Mouse (Mus musculus): Measurements from ENCODE around the gene Rwdd2a. TPM values are rescaled to one million over a fixed set of nuclear protein-coding genes. Genes with fewer than 3 reads are reported as not detected.

The Rwdd2a gene
- polyA plus RNA-seq (2014; fragmentation: Nextera tagmentation; extraction: Ambion mirVana): 2.6 and 4.1 TPM in 2 replicates

DNA sequence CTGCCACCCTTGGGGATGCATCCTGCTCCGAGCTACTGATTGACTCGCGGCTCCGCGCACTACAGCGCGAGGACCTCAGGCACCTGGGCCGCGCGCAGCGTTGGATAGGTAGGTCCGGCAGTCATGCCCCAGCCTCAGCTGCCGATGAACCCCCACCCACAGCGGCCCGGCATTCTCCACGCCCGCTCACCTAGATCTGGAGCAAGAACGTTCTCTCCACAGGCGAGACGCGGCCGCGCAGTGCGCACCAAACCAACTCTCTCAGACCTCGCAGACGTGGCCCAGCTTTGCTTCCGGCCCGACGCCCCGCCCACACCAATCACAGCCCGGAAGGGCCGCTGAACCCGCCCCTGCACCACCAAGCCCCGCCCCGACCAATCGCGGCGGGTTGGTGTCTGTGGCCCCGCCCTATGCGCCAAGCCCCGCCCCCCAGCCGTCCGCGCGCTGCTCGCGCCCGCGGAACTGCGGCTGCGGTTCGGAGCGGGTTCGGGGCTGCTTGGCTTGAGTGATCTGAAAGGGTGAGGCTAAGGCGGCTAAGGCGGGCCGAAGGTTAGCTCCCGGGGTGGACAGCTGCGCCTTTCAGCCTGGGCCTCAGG is at the start of gene Rwdd2a, which contains the start of gene Pgm3:
Gene Rwdd2a, plus strand, starts transcription at position 452 of the 596 bp plus-strand sequence.
Gene Pgm3, minus strand, starts transcription at position 303 of the 596 bp plus-strand sequence.
- Histone ChIP-seq H3K9ac (replicated peaks; ENCODE audit: low read depth, low read length) (peak within 1 kb of the TSS; percentile 46), H3K4me2 (replicated peaks; ENCODE audit: low read depth, low read length) (peak within 1 kb of the TSS; percentile 91), H3K36me3 (ENCODE audit: control insufficient read depth, insufficient read depth, low read length) (peaks cover 15% of the 10 kb centered on the region; the same call in 1 of the 2 replicates), H3K27me3 (ENCODE audit: control insufficient read depth, insufficient read depth, low read length) (no peaks in the 10 kb centered on the region), H3K4me1 (ENCODE audit: control insufficient read depth, insufficient read depth, low read length) (peaks cover 7% of the 10 kb centered on the region; the same call in 1 of the 2 replicates), H3K4me3 (ENCODE audit: low read depth, low read length) (peak within 1 kb of the TSS; percentile 68), H3K27ac (ENCODE audit: low read length) (peak within 1 kb of the TSS; percentile 52; the same call in 1 of the 2 replicates), H3K9me3 (ENCODE audit: control insufficient read depth, low read depth, low read length) (no peaks in the 10 kb centered on the region)
- peak; percentile 96 for ATAC-seq (ENCODE audit: insufficient number of reproducible peaks, insufficient read depth, low FRiP score, low read depth)
- under 1% methylated on average over 58 of the region's 59 CpGs for WGBS

- Histone ChIP-seq H3K4me1 (ENCODE audit: control insufficient read depth, insufficient read depth, low read length) (no peaks in the 10 kb centered on the region), H3K4me2 (replicated peaks; ENCODE audit: low read depth, low read length) (no peak overlapping the region), H3K27ac (ENCODE audit: low read length) (no peak overlapping the region), H3K27me3 (ENCODE audit: control insufficient read depth, insufficient read depth, low read length) (no peaks in the 10 kb centered on the region), H3K9ac (replicated peaks; ENCODE audit: low read depth, low read length) (no peak overlapping the region), H3K36me3 (ENCODE audit: control insufficient read depth, insufficient read depth, low read length) (peaks cover 17% of the 10 kb centered on the region), H3K9me3 (ENCODE audit: control insufficient read depth, low read depth, low read length) (no peaks in the 10 kb centered on the region), H3K4me3 (ENCODE audit: low read depth, low read length) (no peak overlapping the region)
- no peak for ATAC-seq (ENCODE audit: insufficient number of reproducible peaks, insufficient read depth, low FRiP score, low read depth)
These were observed 49.5 kb upstream of the Rwdd2a start for GRCm38 (mm10) chr9:86522335-86522734.

- H3K4me1 ChIP-seq (ENCODE audit: control insufficient read depth, insufficient read depth, low read length): no peaks in the 10 kb centered on the region
- H3K9ac ChIP-seq (replicated peaks; ENCODE audit: low read depth, low read length): no peak overlapping the region
- H3K4me3 ChIP-seq (ENCODE audit: low read depth, low read length): no peak overlapping the region
- no peak for ATAC-seq (ENCODE audit: insufficient number of reproducible peaks, insufficient read depth, low FRiP score, low read depth)
- no peaks in the 10 kb centered on the region for H3K9me3 ChIP-seq (ENCODE audit: control insufficient read depth, low read depth, low read length)
- 63% methylated on average over 2 of the region's 2 CpGs for WGBS
- H3K27ac ChIP-seq (ENCODE audit: low read length): no peak overlapping the region
- no peak overlapping the region for H3K4me2 ChIP-seq (replicated peaks; ENCODE audit: low read depth, low read length)
- peaks cover 10% of the 10 kb centered on the region for H3K36me3 ChIP-seq (ENCODE audit: control insufficient read depth, insufficient read depth, low read length)
- H3K27me3 ChIP-seq (ENCODE audit: control insufficient read depth, insufficient read depth, low read length): no peaks in the 10 kb centered on the region
These were observed 46.2 kb upstream of the Rwdd2a start for GRCm38 (mm10) chr9:86525600-86525999.

GRCm38 (mm10) chr9:86534071-86534470 is 37.7 kb upstream of the Rwdd2a start:
- WGBS: 87% methylated on average over 5 of the region's 5 CpGs
- Histone ChIP-seq H3K27ac (ENCODE audit: low read length) (no peak overlapping the region), H3K27me3 (ENCODE audit: control insufficient read depth, insufficient read depth, low read length) (no peaks in the 10 kb centered on the region), H3K9me3 (ENCODE audit: control insufficient read depth, low read depth, low read length) (no peaks in the 10 kb centered on the region), H3K9ac (replicated peaks; ENCODE audit: low read depth, low read length) (no peak overlapping the region), H3K36me3 (ENCODE audit: control insufficient read depth, insufficient read depth, low read length) (peaks cover 12% of the 10 kb centered on the region), H3K4me2 (replicated peaks; ENCODE audit: low read depth, low read length) (no peak overlapping the region), H3K4me1 (ENCODE audit: control insufficient read depth, insufficient read depth, low read length) (no peaks in the 10 kb centered on the region), H3K4me3 (ENCODE audit: low read depth, low read length) (no peak overlapping the region)
- ATAC-seq (ENCODE audit: insufficient number of reproducible peaks, insufficient read depth, low FRiP score, low read depth): no peak

GRCm38 (mm10) chr9:86543451-86543850 is 28.3 kb upstream of the Rwdd2a start:
- 97% methylated on average over 3 of the region's 3 CpGs for WGBS
- Histone ChIP-seq H3K4me3 (ENCODE audit: low read depth, low read length) (no peak overlapping the region), H3K4me1 (ENCODE audit: control insufficient read depth, insufficient read depth, low read length) (no peaks in the 10 kb centered on the region), H3K27me3 (ENCODE audit: control insufficient read depth, insufficient read depth, low read length) (no peaks in the 10 kb centered on the region), H3K27ac (ENCODE audit: low read length) (no peak overlapping the region), H3K4me2 (replicated peaks; ENCODE audit: low read depth, low read length) (no peak overlapping the region), H3K9me3 (ENCODE audit: control insufficient read depth, low read depth, low read length) (no peaks in the 10 kb centered on the region), H3K9ac (replicated peaks; ENCODE audit: low read depth, low read length) (no peak overlapping the region), H3K36me3 (ENCODE audit: control insufficient read depth, insufficient read depth, low read length) (peaks cover 20% of the 10 kb centered on the region)
- ATAC-seq (ENCODE audit: insufficient number of reproducible peaks, insufficient read depth, low FRiP score, low read depth): no peak

DNA sequence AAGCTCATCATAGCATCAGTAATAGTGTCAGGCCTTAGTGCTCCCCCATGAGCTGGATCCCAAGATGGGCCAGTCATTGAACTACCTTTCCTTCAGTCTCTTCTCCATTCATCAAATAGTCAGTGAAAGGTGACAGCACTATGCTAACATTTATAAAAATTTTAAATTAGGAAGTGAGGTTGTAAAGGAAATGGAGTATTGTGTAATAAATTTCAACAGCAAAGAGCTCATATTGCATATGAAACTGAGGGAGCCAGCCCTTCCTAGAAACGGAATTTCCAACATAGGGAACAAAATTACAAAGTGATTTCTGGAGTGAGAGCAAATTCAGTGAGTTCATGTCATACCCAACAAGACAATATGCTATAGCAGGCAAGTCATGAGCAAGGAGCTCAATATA is 27.2 kb upstream of the Rwdd2a start:
- Histone ChIP-seq H3K9ac (replicated peaks; ENCODE audit: low read depth, low read length) (no peak overlapping the region), H3K9me3 (ENCODE audit: control insufficient read depth, low read depth, low read length) (no peaks in the 10 kb centered on the region), H3K4me2 (replicated peaks; ENCODE audit: low read depth, low read length) (no peak overlapping the region), H3K4me1 (ENCODE audit: control insufficient read depth, insufficient read depth, low read length) (no peaks in the 10 kb centered on the region), H3K27me3 (ENCODE audit: control insufficient read depth, insufficient read depth, low read length) (no peaks in the 10 kb centered on the region), H3K4me3 (ENCODE audit: low read depth, low read length) (no peak overlapping the region), H3K36me3 (ENCODE audit: control insufficient read depth, insufficient read depth, low read length) (peaks cover 27% of the 10 kb centered on the region), H3K27ac (ENCODE audit: low read length) (no peak overlapping the region)
- 68% methylated on average over 1 of the region's 1 CpGs for WGBS
- ATAC-seq (ENCODE audit: insufficient number of reproducible peaks, insufficient read depth, low FRiP score, low read depth): no peak

GRCm38 (mm10) chr9:86549637-86550162 is 22.1 kb upstream of the Rwdd2a start:
- H3K9ac ChIP-seq (replicated peaks; ENCODE audit: low read depth, low read length): no peak overlapping the region
- no peaks in the 10 kb centered on the region for H3K27me3 ChIP-seq (ENCODE audit: control insufficient read depth, insufficient read depth, low read length)
- H3K27ac ChIP-seq (ENCODE audit: low read length): no peak overlapping the region
- no peaks in the 10 kb centered on the region for H3K4me1 ChIP-seq (ENCODE audit: control insufficient read depth, insufficient read depth, low read length)
- peaks cover 44% of the 10 kb centered on the region for H3K36me3 ChIP-seq (ENCODE audit: control insufficient read depth, insufficient read depth, low read length)
- H3K4me3 ChIP-seq (ENCODE audit: low read depth, low read length): no peak overlapping the region
- no peak overlapping the region for H3K4me2 ChIP-seq (replicated peaks; ENCODE audit: low read depth, low read length)
- no peaks in the 10 kb centered on the region for H3K9me3 ChIP-seq (ENCODE audit: control insufficient read depth, low read depth, low read length)
- ATAC-seq (ENCODE audit: insufficient number of reproducible peaks, insufficient read depth, low FRiP score, low read depth): no peak
- 89% methylated on average over 5 of the region's 5 CpGs for WGBS

GRCm38 (mm10) chr9:86550717-86551116 is 21.1 kb upstream of the Rwdd2a start:
- ATAC-seq (ENCODE audit: insufficient number of reproducible peaks, insufficient read depth, low FRiP score, low read depth): no peak
- 90% methylated on average over 3 of the region's 3 CpGs for WGBS
- H3K4me1 ChIP-seq (ENCODE audit: control insufficient read depth, insufficient read depth, low read length): no peaks in the 10 kb centered on the region
- H3K27me3 ChIP-seq (ENCODE audit: control insufficient read depth, insufficient read depth, low read length): no peaks in the 10 kb centered on the region
- no peak overlapping the region for H3K27ac ChIP-seq (ENCODE audit: low read length)
- H3K4me3 ChIP-seq (ENCODE audit: low read depth, low read length): no peak overlapping the region
- H3K9ac ChIP-seq (replicated peaks; ENCODE audit: low read depth, low read length): no peak overlapping the region
- H3K36me3 ChIP-seq (ENCODE audit: control insufficient read depth, insufficient read depth, low read length): peaks cover 46% of the 10 kb centered on the region
- H3K9me3 ChIP-seq (ENCODE audit: control insufficient read depth, low read depth, low read length): no peaks in the 10 kb centered on the region
- no peak overlapping the region for H3K4me2 ChIP-seq (replicated peaks; ENCODE audit: low read depth, low read length)

DNA sequence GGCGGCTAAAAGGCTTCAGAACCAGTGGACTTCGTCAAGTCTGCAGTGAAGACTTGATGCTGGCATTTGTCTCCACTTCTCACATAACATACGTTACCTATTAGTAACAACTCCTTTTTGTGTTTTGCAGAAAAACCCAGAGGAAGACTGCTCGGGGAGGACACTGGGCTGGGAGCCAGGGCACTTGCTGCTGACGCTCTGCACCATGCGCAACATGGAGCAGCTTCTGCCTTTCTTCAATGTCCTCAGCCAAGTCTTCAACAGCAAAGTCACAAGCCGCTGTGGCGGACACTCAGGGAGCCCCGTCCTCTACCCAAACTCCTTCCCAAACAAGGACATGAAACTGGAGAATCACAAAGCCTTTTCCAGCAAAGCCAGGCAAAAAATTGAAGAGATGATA is 17.9 kb upstream of the Rwdd2a start:
- 86% methylated on average over 9 of the region's 9 CpGs for WGBS

More for the DNA sequence above, 17.9 kb upstream of the Rwdd2a start:
- no peak overlapping the region for H3K4me2 ChIP-seq (replicated peaks; ENCODE audit: low read depth, low read length)
- H3K4me1 ChIP-seq (ENCODE audit: control insufficient read depth, insufficient read depth, low read length): no peaks in the 10 kb centered on the region
- H3K27me3 ChIP-seq (ENCODE audit: control insufficient read depth, insufficient read depth, low read length): no peaks in the 10 kb centered on the region
- H3K27ac ChIP-seq (ENCODE audit: low read length): no peak overlapping the region
- H3K9me3 ChIP-seq (ENCODE audit: control insufficient read depth, low read depth, low read length): no peaks in the 10 kb centered on the region
- H3K36me3 ChIP-seq (ENCODE audit: control insufficient read depth, insufficient read depth, low read length): peaks cover 45% of the 10 kb centered on the region
- ATAC-seq (ENCODE audit: insufficient number of reproducible peaks, insufficient read depth, low FRiP score, low read depth): no peak
- H3K9ac ChIP-seq (replicated peaks; ENCODE audit: low read depth, low read length): no peak overlapping the region
- no peak overlapping the region for H3K4me3 ChIP-seq (ENCODE audit: low read depth, low read length)
